Mouse (Mus musculus) stomach, embryonic 16.5 days (tissue): ENCODE measurements around the gene Itga6. TPM values are rescaled to one million over a fixed set of nuclear protein-coding genes. Genes with fewer than 3 reads are reported as not detected.

Experiments used
- ATAC-seq: fragments of 200-750 bp; cut with Nextera tagmentation; 2 replicates; pipeline ENCODE4 v1.8.0; 2017; ENCODE audit warnings: moderate number of reproducible peaks, moderate TSS enrichment; ENCODE audit not compliant: insufficient read depth, low FRiP score
- H3K27ac ChIP-seq: fragments of 300-500 bp; sonication (generic); 2 replicates; pipeline ENCODE4 v1.5.1; 2014; ENCODE audit warnings: low read length
- H3K27me3 ChIP-seq: fragments of 300-500 bp; sonication (generic); 2 replicates; pipeline ENCODE4 v1.6.1; 2014; ENCODE audit warnings: low read length, control low read depth, mixed read lengths; ENCODE audit not compliant: control insufficient read depth, insufficient read depth
- H3K36me3 ChIP-seq: fragments of 300-500 bp; sonication (generic); 2 replicates; pipeline ENCODE4 v1.6.1; 2014; ENCODE audit warnings: low read length; ENCODE audit not compliant: control insufficient read depth, insufficient read depth
- H3K4me1 ChIP-seq: fragments of 300-500 bp; sonication (generic); 2 replicates; pipeline ENCODE4 v1.6.1; 2014; ENCODE audit warnings: low read length, control low read depth, mixed read lengths; ENCODE audit not compliant: control insufficient read depth, insufficient read depth
- H3K4me2 ChIP-seq: fragments of 300-500 bp; sonication (generic); 2 replicates; pipeline ENCODE4 v1.6.1; 2014; ENCODE audit warnings: low read depth, low read length, mixed read lengths
- H3K4me3 ChIP-seq: fragments of 300-500 bp; sonication (generic); replicated peaks from 2 replicates; pipeline ENCODE4 v1.5.1; 2014; ENCODE audit warnings: mild to moderate bottlenecking, low read length
- H3K9ac ChIP-seq: fragments of 300-500 bp; sonication (generic); 2 replicates; pipeline ENCODE4 v1.6.1; 2014; ENCODE audit warnings: low read length
- H3K9me3 ChIP-seq: fragments of 300-500 bp; sonication (generic); replicated peaks from 2 replicates; pipeline ENCODE4 v1.6.1; 2016; ENCODE audit warnings: low read length, control low read depth; ENCODE audit not compliant: control insufficient read depth
- WGBS: fragments of 180-500 bp; shearing (Covaris S2); extraction: QIAGEN DNeasy Blood & Tissue Kit; methylation state at CpG from one replicate; pipeline ENCODE4 v1.1.7; 2014; 5-methylcytosine and 5-hydroxymethylcytosine counted together
- polyA plus RNA-seq: library from polyadenylated mRNA; unstranded; fragments of >200 nt; fragmentation: Nextera tagmentation; extraction: Ambion mirVana; gene quantifications from 2 replicates; pipeline ENCODE4 v1.2.1, GENCODE M21; 2015

Itga6 gene
- polyA plus RNA-seq, result 40.7 and 47.1 TPM in 2 replicates

DNA sequence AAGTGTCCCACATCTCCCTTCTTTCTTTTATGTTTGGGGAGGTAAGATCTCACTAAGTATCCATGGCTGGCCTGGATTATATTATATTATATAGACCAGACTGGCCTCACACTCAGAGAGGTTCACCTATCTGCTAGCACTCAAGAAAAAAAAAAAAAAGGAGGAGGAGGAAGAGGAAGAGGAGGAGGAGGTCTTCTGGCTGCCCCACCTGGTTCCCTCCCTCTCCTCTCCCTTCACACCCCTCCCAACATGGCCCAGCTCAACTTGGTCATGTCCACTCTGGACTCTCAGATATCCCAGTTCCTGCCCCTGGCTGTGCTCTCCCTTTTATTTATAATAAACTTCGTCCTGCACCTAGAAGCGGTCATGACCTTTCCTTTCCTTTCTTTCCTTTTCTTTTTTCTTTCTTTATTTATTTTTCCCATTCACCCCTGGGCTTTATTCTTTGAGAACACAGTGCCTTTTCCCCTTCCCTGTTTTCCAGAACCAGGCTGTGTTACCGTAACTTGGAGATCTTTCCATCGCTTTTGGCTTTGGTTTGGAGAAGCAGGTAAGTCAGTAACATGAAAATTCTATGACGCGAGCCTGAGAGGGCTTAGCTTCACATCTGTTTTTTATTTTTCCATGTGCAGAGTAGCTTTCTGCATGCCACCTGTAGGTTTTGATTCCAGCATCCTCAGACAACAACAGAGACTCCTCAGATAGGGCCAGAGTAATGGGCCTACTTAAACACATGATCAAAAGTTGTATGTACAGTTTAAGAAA is at the start of gene Itga6:
Gene Itga6 (plus strand): TSS at position 7 of the 765 bp plus-strand sequence.
- no peaks in the 10 kb centered on the region for H3K27me3 ChIP-seq
- H3K36me3 ChIP-seq, result no peaks in the 10 kb centered on the region
- H3K4me1 ChIP-seq, result peaks cover 22% of the 10 kb centered on the region
- no peak for ATAC-seq
- H3K9ac ChIP-seq, result no peak within 1 kb of the TSS
- H3K4me2 ChIP-seq, result no peak within 1 kb of the TSS
- H3K4me3 ChIP-seq, result no peak within 1 kb of the TSS
- no peaks in the 10 kb centered on the region for H3K9me3 ChIP-seq
- H3K27ac ChIP-seq, result peak within 1 kb of the TSS; percentile 44
- 75% methylated on average over 6 of the region's 6 CpGs for WGBS

DNA sequence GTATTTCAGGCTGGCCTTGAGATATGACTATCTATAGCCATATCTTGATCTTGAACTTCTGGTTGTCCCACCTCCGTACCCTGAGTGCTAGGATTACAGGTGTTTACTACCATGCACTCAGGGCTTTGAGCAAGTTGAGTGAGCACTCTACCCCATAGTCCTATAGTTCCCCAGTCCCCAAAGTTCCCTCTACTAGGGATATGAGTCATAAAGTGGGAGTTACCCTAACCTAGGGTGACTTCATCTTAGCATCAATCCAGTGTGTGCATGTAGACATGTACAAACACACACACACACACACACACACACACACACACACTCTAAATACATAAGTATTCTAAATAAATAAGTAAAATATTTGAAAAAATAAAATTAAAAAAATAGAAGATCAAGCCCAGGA is 48.6 kb upstream of the Itga6 start:
- 77% methylated on average over 1 of the region's 1 CpGs for WGBS
- H3K27ac ChIP-seq, result no peak overlapping the region
- peak; percentile 27; the same call in 1 of the 2 replicates for ATAC-seq
- no peak overlapping the region for H3K4me2 ChIP-seq
- H3K4me3 ChIP-seq, result no peak overlapping the region
- no peaks in the 10 kb centered on the region for H3K27me3 ChIP-seq
- no peaks in the 10 kb centered on the region for H3K36me3 ChIP-seq
- no peak overlapping the region for H3K9ac ChIP-seq
- no peaks in the 10 kb centered on the region for H3K9me3 ChIP-seq
- 0 out of 2 replicates have a peak, but pooled peaks cover 4% of the 10 kb centered on the region for H3K4me1 ChIP-seq

DNA sequence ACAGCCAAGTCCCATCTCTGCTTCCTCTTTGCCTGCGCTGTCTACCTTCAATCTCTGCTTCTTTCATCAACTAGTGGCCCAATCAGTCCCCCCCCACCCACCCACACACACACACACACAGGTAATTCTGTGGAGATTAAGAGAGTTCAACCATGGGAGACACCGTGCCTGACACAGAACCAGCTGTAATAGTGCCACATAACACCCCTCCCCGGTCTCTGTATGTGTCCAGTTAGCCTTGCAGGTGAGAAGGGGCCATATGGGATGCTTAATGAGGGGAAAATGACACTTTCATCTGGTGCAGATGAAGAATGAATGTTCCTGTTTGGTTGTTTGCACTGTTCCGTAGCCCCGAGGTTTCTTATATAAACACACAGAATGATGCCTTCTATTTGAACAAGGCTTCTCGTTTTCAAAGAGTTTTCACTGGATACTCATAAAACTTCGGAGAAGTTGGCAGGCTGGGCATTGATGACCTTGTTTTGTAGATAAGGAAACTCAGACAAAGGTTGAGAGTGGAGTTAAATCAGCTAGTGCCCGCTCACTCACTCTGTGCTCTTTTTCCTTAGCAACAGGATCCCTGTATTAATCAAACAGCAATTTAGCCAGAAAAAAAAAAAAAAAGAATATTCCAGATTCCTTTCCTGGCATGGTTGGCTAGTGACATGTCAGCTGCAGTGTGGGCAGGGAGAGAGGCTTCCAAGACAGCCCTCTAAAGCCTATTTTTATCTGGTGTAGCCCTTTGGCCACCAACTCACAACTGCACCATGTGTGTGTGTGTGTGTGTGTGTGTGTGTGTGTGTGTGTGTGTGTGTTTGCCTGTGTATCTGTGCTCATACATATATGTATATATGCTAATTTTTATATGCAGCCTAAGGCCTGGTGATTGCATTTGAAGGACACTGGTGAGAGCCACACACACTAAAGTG is 47.7 kb upstream of the Itga6 start:
- Histone ChIP-seq H3K27ac (no peak overlapping the region), H3K9ac (no peak overlapping the region), H3K4me2 (no peak overlapping the region), H3K4me3 (no peak overlapping the region), H3K36me3 (no peaks in the 10 kb centered on the region), H3K4me1 (0 out of 2 replicates have a peak, but pooled peaks cover 4% of the 10 kb centered on the region), H3K9me3 (no peaks in the 10 kb centered on the region), H3K27me3 (no peaks in the 10 kb centered on the region)
- 36% methylated on average over 8 of the region's 8 CpGs for WGBS
- 0 out of 2 replicates have a peak, but pooled peaks have one; percentile 35 for ATAC-seq

DNA sequence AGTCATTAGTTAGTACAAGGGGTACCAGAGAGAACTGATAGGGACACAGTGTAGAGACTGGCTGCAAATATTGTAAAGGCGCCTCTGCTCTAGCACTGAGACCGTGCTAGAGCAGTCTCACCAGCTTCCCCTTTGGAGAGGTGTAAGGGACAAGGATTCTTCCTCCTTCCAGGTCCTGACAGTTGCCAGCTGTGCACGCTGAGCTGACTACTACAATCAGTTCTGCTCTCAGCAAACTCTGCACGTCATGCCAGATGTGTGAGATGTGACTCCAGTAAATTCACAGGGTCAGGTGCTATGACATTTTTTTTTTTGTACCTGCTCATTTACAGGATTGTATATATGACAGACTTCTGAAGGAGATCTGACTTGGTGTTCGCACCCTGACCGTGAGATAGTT is 47.0 kb upstream of the Itga6 start:
- H3K36me3 ChIP-seq, result no peaks in the 10 kb centered on the region
- H3K9me3 ChIP-seq, result no peaks in the 10 kb centered on the region
- no peak overlapping the region for H3K4me2 ChIP-seq
- H3K9ac ChIP-seq, result no peak overlapping the region
- WGBS, result 63% methylated on average over 6 of the region's 6 CpGs
- no peaks in the 10 kb centered on the region for H3K27me3 ChIP-seq
- no peak for ATAC-seq
- no peak overlapping the region for H3K4me3 ChIP-seq
- 0 out of 2 replicates have a peak, but pooled peaks cover 4% of the 10 kb centered on the region for H3K4me1 ChIP-seq
- no peak overlapping the region for H3K27ac ChIP-seq

DNA sequence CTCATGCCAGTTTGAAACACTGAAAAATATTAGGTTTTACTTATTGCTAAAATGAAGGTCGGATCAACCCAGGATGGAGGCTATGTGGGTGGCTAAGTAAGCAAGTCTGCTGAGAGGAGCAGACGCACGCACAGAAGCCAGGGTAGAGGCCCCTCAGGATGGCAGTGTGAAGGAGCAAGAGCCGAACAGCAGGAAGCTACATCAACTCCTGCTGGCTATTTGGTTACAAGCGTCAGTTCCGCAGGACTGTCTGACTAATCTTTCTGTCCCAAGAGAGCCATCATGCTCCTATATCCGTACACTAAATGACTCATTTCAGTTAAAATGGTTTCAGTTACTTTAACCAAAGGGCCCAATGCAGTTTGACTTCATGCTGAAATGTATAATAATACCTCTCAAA is 46.5 kb upstream of the Itga6 start:
- H3K36me3 ChIP-seq, result no peaks in the 10 kb centered on the region
- H3K4me2 ChIP-seq, result no peak overlapping the region
- H3K9ac ChIP-seq, result no peak overlapping the region
- H3K4me3 ChIP-seq, result no peak overlapping the region
- H3K9me3 ChIP-seq, result no peaks in the 10 kb centered on the region
- 47% methylated on average over 7 of the region's 7 CpGs for WGBS
- no peak overlapping the region for H3K27ac ChIP-seq
- 0 out of 2 replicates have a peak, but pooled peaks cover 4% of the 10 kb centered on the region for H3K4me1 ChIP-seq
- H3K27me3 ChIP-seq, result no peaks in the 10 kb centered on the region
- no peak for ATAC-seq

DNA sequence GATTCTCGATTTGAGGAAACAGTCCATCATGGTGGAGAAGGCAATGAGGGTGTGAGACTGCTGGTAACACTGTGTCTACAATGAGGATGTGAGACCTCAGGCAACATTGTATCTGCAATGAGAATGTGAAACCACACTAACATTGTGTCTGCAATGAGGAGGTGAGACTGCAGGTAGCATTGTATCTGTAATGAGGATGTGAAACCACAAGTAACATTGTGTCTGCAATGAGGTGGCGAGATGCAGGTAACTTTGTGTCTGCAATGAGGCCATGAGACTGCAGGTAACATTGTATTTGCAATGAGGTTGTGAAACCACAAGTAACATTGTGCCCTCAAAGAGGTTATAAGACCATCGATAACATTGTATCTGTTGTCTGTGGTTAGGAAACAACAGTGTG is 44.1 kb upstream of the Itga6 start:
- ATAC-seq, result no peak
- Histone ChIP-seq H3K4me2 (no peak overlapping the region), H3K27ac (no peak overlapping the region), H3K9me3 (no peaks in the 10 kb centered on the region), H3K9ac (no peak overlapping the region), H3K27me3 (no peaks in the 10 kb centered on the region), H3K36me3 (no peaks in the 10 kb centered on the region), H3K4me1 (0 out of 2 replicates have a peak, but pooled peaks cover 4% of the 10 kb centered on the region), H3K4me3 (no peak overlapping the region)
- WGBS, result 94% methylated on average over 3 of the region's 3 CpGs

DNA sequence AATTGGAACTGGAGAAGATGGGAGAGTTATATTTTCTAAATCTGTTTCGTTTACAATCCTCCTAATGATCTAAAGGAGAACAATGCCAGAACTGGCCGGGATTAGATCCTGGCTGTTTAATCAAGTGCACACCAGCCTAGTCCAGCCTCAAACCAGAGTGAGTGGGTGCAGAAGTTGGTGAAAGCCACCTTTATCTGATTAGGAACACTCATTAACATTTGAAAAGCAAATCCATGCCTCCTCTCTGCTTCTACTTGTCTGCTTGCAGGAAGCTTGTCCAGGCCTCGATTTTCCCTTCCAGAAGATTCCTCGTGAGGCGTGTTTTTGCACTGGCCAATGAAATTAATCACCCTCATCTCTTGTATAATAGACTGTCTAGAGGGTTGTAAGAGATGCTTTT is 41.1 kb upstream of the Itga6 start:
- H3K9me3 ChIP-seq, result no peaks in the 10 kb centered on the region
- no peak overlapping the region for H3K9ac ChIP-seq
- WGBS, result 67% methylated on average over 5 of the region's 5 CpGs
- H3K4me1 ChIP-seq, result no peaks in the 10 kb centered on the region
- no peak overlapping the region for H3K4me3 ChIP-seq
- H3K27me3 ChIP-seq, result no peaks in the 10 kb centered on the region
- no peaks in the 10 kb centered on the region for H3K36me3 ChIP-seq
- no peak overlapping the region for H3K27ac ChIP-seq
- no peak overlapping the region for H3K4me2 ChIP-seq
- ATAC-seq, result no peak

DNA sequence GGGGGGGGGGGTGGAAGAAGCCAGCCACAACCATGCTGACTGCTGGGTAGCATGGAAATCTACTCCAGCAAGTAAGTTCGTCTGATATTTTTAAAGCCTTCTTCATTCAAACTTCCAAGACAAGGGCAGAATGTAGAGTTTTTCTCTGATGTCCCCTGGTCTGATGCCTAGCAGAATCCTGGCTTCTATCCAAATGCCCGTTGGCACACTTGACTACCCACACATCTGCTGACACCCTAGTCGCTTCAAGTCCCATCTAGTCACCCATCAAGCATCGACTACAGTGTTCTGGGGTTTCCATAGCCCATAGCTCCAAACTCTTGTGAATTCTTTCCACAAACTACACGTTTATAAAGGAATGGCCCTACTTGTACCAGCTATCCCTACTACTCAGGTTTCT is 36.5 kb upstream of the Itga6 start:
- no peaks in the 10 kb centered on the region for H3K9me3 ChIP-seq
- ATAC-seq, result no peak
- no peak overlapping the region for H3K4me3 ChIP-seq
- whole genome bisulfite sequencing, result 75% methylated on average over 5 of the region's 5 CpGs
- no peaks in the 10 kb centered on the region for H3K27me3 ChIP-seq
- no peaks in the 10 kb centered on the region for H3K4me1 ChIP-seq
- H3K27ac ChIP-seq, result no peak overlapping the region
- no peaks in the 10 kb centered on the region for H3K36me3 ChIP-seq
- no peak overlapping the region for H3K9ac ChIP-seq
- H3K4me2 ChIP-seq, result no peak overlapping the region

DNA sequence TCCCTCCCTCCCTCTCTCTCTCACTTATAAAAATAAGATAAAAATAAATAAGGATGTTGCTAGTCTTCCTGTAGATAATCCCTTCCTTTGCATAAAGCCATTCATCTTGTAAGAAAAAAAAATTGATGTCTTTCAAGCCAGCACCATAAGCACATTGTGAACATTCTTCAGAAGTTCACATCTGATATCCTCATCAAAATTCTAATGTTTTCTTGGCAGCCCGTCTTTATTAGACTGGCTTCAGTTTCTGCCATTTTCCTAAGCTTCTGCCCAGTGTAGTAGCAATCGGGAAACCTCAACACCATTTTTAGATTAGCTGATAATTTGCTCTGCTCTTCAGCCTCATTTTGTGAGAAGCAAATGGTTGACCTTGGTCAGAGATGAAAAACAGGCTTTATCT is 33.8 kb upstream of the Itga6 start:
- WGBS, result 66% methylated on average over 2 of the region's 2 CpGs
- H3K4me3 ChIP-seq, result no peak overlapping the region
- H3K36me3 ChIP-seq, result no peaks in the 10 kb centered on the region
- no peaks in the 10 kb centered on the region for H3K27me3 ChIP-seq
- no peak overlapping the region for H3K27ac ChIP-seq
- no peaks in the 10 kb centered on the region for H3K4me1 ChIP-seq
- H3K4me2 ChIP-seq, result no peak overlapping the region
- ATAC-seq, result no peak
- no peaks in the 10 kb centered on the region for H3K9me3 ChIP-seq
- no peak overlapping the region for H3K9ac ChIP-seq
